Mouse (Mus musculus): ENCODE measurements around the gene Tvp23b.

Tvp23b gene

GRCm38 (mm10) chr11:62879220-62880048, at the start of gene Tvp23b:
Gene Tvp23b (plus strand): TSS chr11:62879455.
- DNase-seq (ENCODE audit: low spot score in 2 of 2), result peak; percentile 96 to 97

- no peak for DNase-seq (ENCODE audit: low spot score in 2 of 2)
These were observed 48.9 kb upstream of the Tvp23b start for GRCm38 (mm10) chr11:62830387-62830786.

GRCm38 (mm10) chr11:62831906-62832305, 47.3 kb upstream of the Tvp23b start:
- no peak for DNase-seq (ENCODE audit: low spot score in 2 of 2)

GRCm38 (mm10) chr11:62844562-62844961, 34.7 kb upstream of the Tvp23b start:
- no peak for DNase-seq (ENCODE audit: low spot score in 2 of 2)

GRCm38 (mm10) chr11:62845730-62846129, 33.5 kb upstream of the Tvp23b start:
- no peak for DNase-seq (ENCODE audit: low spot score in 2 of 2)

GRCm38 (mm10) chr11:62846961-62847654, 32.1 kb upstream of the Tvp23b start, which contains the start of gene Fbxw10:
Gene Fbxw10 (plus strand): TSS chr11:62847069.
- DNase-seq (ENCODE audit: low spot score in 2 of 2), result peak; percentile 2 to 29

- peak in 1 of 2 experiments; percentile 4 for DNase-seq (ENCODE audit: low spot score in 2 of 2)
These were observed 31.5 kb upstream of the Tvp23b start for GRCm38 (mm10) chr11:62847655-62848191.

- no peak for DNase-seq (ENCODE audit: low spot score in 2 of 2)
These were observed 31.0 kb upstream of the Tvp23b start for GRCm38 (mm10) chr11:62848301-62848700.

- DNase-seq (ENCODE audit: low spot score in 2 of 2), result peak in 1 of 2 experiments; percentile 28
These were observed 28.1 kb upstream of the Tvp23b start for GRCm38 (mm10) chr11:62851199-62851598.

GRCm38 (mm10) chr11:62853334-62853733, 25.9 kb upstream of the Tvp23b start:
- no peak for DNase-seq (ENCODE audit: low spot score in 2 of 2)

GRCm38 (mm10) chr11:62865562-62865961, 13.7 kb upstream of the Tvp23b start:
- DNase-seq (ENCODE audit: low spot score in 2 of 2), result no peak

- no peak for DNase-seq (ENCODE audit: low spot score in 2 of 2)
These were observed 12.6 kb upstream of the Tvp23b start for GRCm38 (mm10) chr11:62866685-62867084.

- no peak for DNase-seq (ENCODE audit: low spot score in 2 of 2)
These were observed 10.1 kb upstream of the Tvp23b start for GRCm38 (mm10) chr11:62869201-62869600.

- no peak for DNase-seq (ENCODE audit: low spot score in 2 of 2)
These were observed 9.4 kb upstream of the Tvp23b start for GRCm38 (mm10) chr11:62869715-62870371.

- DNase-seq (ENCODE audit: low spot score in 2 of 2), result no peak
These were observed 5.8 kb upstream of the Tvp23b start for GRCm38 (mm10) chr11:62873479-62873878.

GRCm38 (mm10) chr11:62875696-62876095, 3.6 kb upstream of the Tvp23b start:
- DNase-seq (ENCODE audit: low spot score in 2 of 2), result no peak

GRCm38 (mm10) chr11:62876445-62876844, 2.8 kb upstream of the Tvp23b start:
- DNase-seq (ENCODE audit: low spot score in 2 of 2), result no peak

- DNase-seq (ENCODE audit: low spot score in 2 of 2), result no peak
These were observed 1.9 kb upstream of the Tvp23b start for GRCm38 (mm10) chr11:62877391-62877790.

- no peak for DNase-seq (ENCODE audit: low spot score in 2 of 2)
These were observed 527 bp upstream of the Tvp23b start for GRCm38 (mm10) chr11:62878728-62879127.

- no peak for DNase-seq (ENCODE audit: low spot score in 2 of 2)
These were observed 4.2 kb downstream of the Tvp23b start for GRCm38 (mm10) chr11:62883407-62883806.

- DNase-seq (ENCODE audit: low spot score in 2 of 2), result no peak
These were observed 6.1 kb downstream of the Tvp23b start for GRCm38 (mm10) chr11:62885323-62885722.

GRCm38 (mm10) chr11:62890796-62891195, 11.5 kb downstream of the Tvp23b start:
- no peak for DNase-seq (ENCODE audit: low spot score in 2 of 2)
